Mouse (Mus musculus) forebrain, postnatal 0 days (tissue): ENCODE measurements around the gene Slc12a4. TPM values are rescaled to one million over a fixed set of nuclear protein-coding genes. Genes with fewer than 3 reads are reported as not detected.

Experiments
- ATAC-seq: fragments of 200-750 bp; cut with Nextera tagmentation; 2 replicates; pipeline ENCODE4 v1.8.0; 2017; ENCODE audit warnings: mild to moderate bottlenecking, moderate library complexity
- DNase-seq: peaks from one replicate; pipeline ENCODE4 v3.0.0-alpha.2; 2015
- H3K27ac ChIP-seq: fragments of 300-500 bp; sonication (generic); 2 replicates; pipeline ENCODE4 v1.5.1; 2014; ENCODE audit warnings: low read depth, mild to moderate bottlenecking, antibody characterized with exemption, low read length, moderate library complexity, mixed read lengths
- H3K27me3 ChIP-seq: fragments of 300-500 bp; sonication (generic); 2 replicates; pipeline ENCODE4 v1.6.1; 2014; ENCODE audit warnings: mild to moderate bottlenecking, low read length, mixed read lengths; ENCODE audit not compliant: insufficient read depth
- H3K36me3 ChIP-seq: fragments of 300-500 bp; sonication (generic); 2 replicates; pipeline ENCODE4 v1.6.1; 2014; ENCODE audit warnings: mild to moderate bottlenecking, moderate library complexity; ENCODE audit not compliant: insufficient read depth
- H3K4me1 ChIP-seq: fragments of 300-500 bp; sonication (generic); 2 replicates; pipeline ENCODE4 v1.6.1; 2014; ENCODE audit warnings: antibody characterized with exemption; ENCODE audit not compliant: insufficient read depth
- H3K4me2 ChIP-seq: fragments of 300-500 bp; sonication (generic); 2 replicates; pipeline ENCODE4 v1.6.1; 2014; ENCODE audit warnings: low read depth, mild to moderate bottlenecking, moderate library complexity
- H3K4me3 ChIP-seq: fragments of 300-500 bp; sonication (generic); 2 replicates; pipeline ENCODE4 v1.5.1; 2014; ENCODE audit warnings: low read depth, low read length, mixed read lengths
- H3K9ac ChIP-seq: fragments of 300-500 bp; sonication (generic); 2 replicates; pipeline ENCODE4 v1.6.1; 2014; ENCODE audit warnings: mild to moderate bottlenecking
- H3K9me3 ChIP-seq: fragments of 300-500 bp; sonication (generic); 2 replicates; pipeline ENCODE4 v1.6.1; 2016; ENCODE audit warnings: low read length
- CTCF ChIP-seq: sonication (generic); IDR thresholded peaks from 2 replicates; pipeline ENCODE4 v1.5.1; 2016; ENCODE audit warnings: antibody characterized with exemption, control low read depth, low read depth
- WGBS: fragments of 180-500 bp; shearing (Covaris S2); extraction: QIAGEN DNeasy Blood & Tissue Kit; methylation state at CpG from one replicate; pipeline ENCODE4 v1.1.7; 2014; 5-methylcytosine and 5-hydroxymethylcytosine counted together
- polyA plus RNA-seq: library from polyadenylated mRNA; unstranded; fragments of >200 nt; fragmentation: Nextera tagmentation; extraction: Ambion mirVana; gene quantifications from 2 replicates; pipeline ENCODE4 v1.2.1, GENCODE M21; 2015
- total RNA-seq: library from RNA; depleted of rRNA; stranded (reverse); fragments of >200 nt; gene quantifications from 2 replicates; pipeline ENCODE4 v1.2.3, GENCODE M21; 2014

The Slc12a4 gene
- total and polyA plus RNA-seq, 2 experiments from 2014 or later, result 12.1 to 12.4 TPM

DNA sequence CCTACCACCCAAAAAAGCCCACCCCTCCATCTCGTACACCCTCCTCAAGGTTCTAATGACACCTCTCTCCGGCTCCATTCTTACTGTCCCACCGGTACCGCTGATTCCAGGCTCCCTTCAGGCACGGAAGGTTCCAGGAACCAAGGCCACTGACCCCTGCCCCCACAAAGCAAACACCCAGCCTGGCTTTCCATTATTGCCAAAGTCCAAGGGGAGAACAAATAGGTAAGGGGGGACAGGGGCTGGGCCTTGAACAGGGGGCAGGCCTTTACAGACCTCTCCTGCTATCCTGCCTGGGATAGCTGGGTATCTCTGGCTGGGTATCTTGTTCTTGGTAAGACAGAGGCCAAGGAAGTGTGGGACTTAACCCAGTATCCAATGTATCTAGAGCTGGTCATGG lies 23.4 kb downstream of the Slc12a4 start:
- Histone ChIP-seq H3K4me3 (no peak overlapping the region), H3K27me3 (no peaks in the 10 kb centered on the region), H3K4me2 (no peak overlapping the region), H3K36me3 (0 out of 2 replicates have a peak, but pooled peaks cover 5% of the 10 kb centered on the region), H3K27ac (no peak overlapping the region), H3K9me3 (no peaks in the 10 kb centered on the region), H3K9ac (no peak overlapping the region), H3K4me1 (peaks cover 6% of the 10 kb centered on the region; the same call in 1 of the 2 replicates)
- TF ChIP-seq CTCF, result no peak
- DNase-seq, result no peak
- WGBS, result 89% methylated on average over 5 of the region's 5 CpGs
- no peak for ATAC-seq

DNA sequence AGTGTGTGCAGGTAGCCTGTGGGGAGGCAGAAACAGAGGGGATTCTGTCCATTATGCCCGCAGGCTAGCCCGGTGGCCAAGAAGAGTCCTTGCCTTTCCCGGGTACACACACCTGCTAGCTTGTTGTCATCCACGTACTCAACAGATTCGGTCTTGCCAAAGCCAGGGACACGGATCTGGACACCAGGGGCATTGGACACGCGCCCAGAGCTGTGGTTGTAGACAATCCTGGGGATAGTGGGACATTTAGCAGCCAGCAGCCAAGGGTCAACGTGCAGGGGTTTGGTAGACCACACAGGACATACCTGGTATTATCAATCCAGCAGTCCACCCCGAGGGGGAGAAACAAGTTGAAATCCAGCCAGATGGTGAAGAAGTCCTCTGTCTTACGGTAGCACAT lies 23.9 kb downstream of the Slc12a4 start:
- no peak for TF ChIP-seq CTCF
- WGBS, result 91% methylated on average over 11 of the region's 11 CpGs
- Histone ChIP-seq H3K27me3 (no peaks in the 10 kb centered on the region), H3K4me3 (no peak overlapping the region), H3K36me3 (0 out of 2 replicates have a peak, but pooled peaks cover 5% of the 10 kb centered on the region), H3K9me3 (no peaks in the 10 kb centered on the region), H3K9ac (no peak overlapping the region), H3K4me1 (peaks cover 6% of the 10 kb centered on the region; the same call in 1 of the 2 replicates), H3K4me2 (no peak overlapping the region), H3K27ac (no peak overlapping the region)
- ATAC-seq, result no peak
- no peak for DNase-seq

DNA sequence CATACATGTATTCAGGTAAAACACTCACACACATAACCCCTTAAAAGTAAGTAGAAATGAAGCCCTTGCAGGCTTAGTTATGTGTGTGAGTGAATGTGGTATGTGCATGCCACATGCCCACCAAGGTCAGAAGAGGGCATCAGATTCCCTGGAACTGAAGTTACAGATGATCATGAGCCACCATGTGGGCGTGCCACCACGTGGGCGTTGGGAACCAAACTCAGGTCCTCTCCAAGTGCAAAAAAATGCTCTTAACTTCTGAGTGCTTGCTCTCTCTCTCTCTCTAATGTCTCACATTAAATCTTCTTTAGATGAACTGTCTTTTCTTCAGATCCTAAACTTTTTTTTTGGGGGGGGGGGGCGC lies 27.6 kb downstream of the Slc12a4 start, which contains the start of gene Psmb10:
TSS of gene Psmb10 (minus strand) at position 139 of the 364 bp plus-strand sequence.
- Histone ChIP-seq H3K27me3 (no peaks in the 10 kb centered on the region), H3K36me3 (no peaks in the 10 kb centered on the region), H3K9ac (peak within 1 kb of the TSS; percentile 89), H3K9me3 (no peaks in the 10 kb centered on the region), H3K4me1 (peaks cover 6% of the 10 kb centered on the region; the same call in 1 of the 2 replicates), H3K4me2 (peak within 1 kb of the TSS; percentile 94), H3K4me3 (peak within 1 kb of the TSS; percentile 58), H3K27ac (peak within 1 kb of the TSS; percentile 81)
- ATAC-seq, result no peak
- DNase-seq, result no peak
- peak; percentile 19; the same call in 1 of the 2 replicates for TF ChIP-seq CTCF
- WGBS, result 30% methylated on average over 4 of the region's 4 CpGs

DNA sequence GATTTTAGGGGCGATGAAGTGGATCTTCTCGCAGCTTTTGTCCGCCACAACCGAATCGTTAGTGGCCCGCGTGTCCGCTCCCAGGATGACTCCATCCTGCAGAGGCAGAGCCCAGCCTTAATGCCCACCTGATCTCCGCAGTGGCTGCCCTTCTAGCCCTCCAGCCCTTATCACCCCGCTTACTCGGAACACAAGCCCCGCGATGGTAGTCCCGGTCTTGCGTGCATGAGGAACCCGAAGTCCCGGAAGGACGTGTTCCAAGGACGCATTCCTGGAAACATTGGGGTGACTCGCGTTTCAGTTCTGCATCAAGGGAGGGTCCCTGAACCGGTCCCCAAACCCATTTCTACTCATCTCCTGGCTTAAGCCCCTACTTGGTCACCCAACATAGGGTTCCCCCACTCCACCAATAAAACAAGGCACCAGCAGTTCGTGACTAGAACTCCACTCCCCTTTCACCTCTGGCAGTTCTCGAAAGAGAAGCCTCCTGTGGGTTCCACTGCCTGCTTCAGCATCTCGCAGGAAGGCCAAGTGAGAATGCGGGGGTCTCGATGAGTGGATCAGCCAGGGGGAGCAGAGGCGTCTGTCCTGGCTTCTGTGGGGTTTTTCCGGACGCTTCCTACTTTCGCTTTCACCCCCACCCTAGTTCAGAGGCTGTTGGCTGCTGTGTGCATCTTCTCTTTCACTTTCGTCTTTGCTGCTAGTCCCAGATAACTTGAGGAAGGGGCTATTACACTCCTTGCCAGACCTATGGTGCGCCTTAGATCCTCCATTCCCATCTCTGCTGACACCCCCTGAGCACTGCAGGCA lies 28.2 kb downstream of the Slc12a4 start:
- H3K4me1 ChIP-seq, result peaks cover 6% of the 10 kb centered on the region; the same call in 1 of the 2 replicates
- 2% methylated on average over 33 of the region's 33 CpGs for WGBS
- DNase-seq, result peak; percentile 72

DNA sequence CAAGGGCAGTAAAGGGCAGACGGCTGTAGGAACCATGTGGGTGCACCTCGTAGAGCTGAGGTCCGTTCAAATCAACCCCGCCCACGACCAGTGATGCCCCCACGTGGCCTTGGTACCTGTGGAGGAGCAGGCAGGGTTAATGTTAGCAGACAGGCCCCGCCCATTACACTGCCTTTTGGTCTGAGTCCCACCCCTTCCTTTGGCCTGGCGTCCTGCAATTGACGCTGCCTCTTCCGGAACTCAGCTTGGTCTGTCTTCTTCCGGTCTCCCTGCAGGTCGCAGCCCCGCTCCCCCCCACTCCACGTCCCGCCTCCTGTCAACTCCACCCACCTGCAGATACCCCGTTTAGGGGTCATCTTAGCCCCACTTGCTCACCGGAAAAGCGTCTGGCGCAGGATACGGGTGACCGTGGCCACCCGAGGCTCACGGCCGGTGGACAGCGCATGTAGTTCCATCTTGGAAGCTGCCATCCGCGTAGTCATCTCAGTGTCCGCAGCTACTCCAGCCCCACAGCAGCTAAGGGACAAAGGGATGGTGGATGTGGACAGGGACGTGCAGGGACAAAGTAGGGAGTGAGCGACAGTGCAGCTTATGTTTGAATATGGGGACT lies 28.9 kb downstream of the Slc12a4 start:
- 1% methylated on average over 30 of the region's 30 CpGs for WGBS
- ATAC-seq, result peak; percentile 89
- Histone ChIP-seq H3K4me3 (peak overlapping the region; percentile 58), H3K9me3 (no peaks in the 10 kb centered on the region), H3K27ac (peak overlapping the region; percentile 81), H3K36me3 (peaks cover 9% of the 10 kb centered on the region), H3K9ac (peak overlapping the region; percentile 89), H3K4me1 (peaks cover 6% of the 10 kb centered on the region; the same call in 1 of the 2 replicates), H3K27me3 (no peaks in the 10 kb centered on the region), H3K4me2 (peak overlapping the region; percentile 94)
- peak; percentile 85 for DNase-seq
- no peak for TF ChIP-seq CTCF

More for the DNA sequence above, 28.2 kb downstream of the Slc12a4 start:
- Histone ChIP-seq H3K9me3 (no peaks in the 10 kb centered on the region), H3K9ac (peak overlapping the region; percentile 89), H3K4me2 (peak overlapping the region; percentile 94), H3K27ac (peak overlapping the region; percentile 81), H3K27me3 (no peaks in the 10 kb centered on the region), H3K36me3 (peaks cover 2% of the 10 kb centered on the region; the same call in 1 of the 2 replicates), H3K4me3 (peak overlapping the region; percentile 58)
- TF ChIP-seq CTCF, result no peak
- peak; percentile 41 for ATAC-seq

DNA sequence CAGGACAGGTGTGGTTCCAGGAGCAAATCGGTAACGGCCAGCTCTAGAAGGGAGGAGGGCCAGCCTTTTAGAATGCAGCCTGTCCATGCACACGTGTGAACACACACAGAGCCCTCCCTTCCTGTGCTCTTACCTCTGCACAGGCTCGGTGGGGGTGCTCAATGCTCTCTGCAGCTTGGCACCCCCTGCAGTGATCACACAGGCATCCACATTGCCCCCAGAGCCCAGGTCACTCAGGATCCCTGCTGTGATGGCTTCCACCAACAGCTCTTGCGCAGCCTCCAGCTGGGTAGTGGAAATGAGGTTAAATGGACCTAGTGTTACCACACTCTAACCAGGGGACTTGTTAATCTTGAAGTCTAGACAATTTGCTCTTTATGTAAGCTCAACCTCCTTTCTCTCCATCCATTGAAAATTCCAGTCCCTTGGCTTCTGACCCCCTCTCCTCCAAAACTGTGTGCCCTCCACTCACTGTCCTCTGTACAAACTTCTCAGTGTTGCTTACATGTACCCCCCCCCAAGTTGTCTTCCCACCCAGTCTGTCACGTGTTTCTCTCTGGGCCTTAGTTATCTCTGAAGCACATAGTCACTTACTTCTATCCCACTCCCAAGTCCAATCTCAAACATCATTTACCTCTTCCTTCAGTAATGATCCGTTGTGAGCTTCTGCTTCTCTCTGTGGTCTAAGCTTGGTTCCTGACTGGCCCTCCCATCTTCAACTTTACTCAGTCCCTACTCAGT lies 29.9 kb downstream of the Slc12a4 start:
- H3K9ac ChIP-seq, result peak overlapping the region; percentile 89
- no peaks in the 10 kb centered on the region for H3K9me3 ChIP-seq
- no peaks in the 10 kb centered on the region for H3K27me3 ChIP-seq
- ATAC-seq (no peak), DNase-seq (no peak)
- H3K4me3 ChIP-seq, result peak overlapping the region; percentile 58
- peaks cover 6% of the 10 kb centered on the region; the same call in 1 of the 2 replicates for H3K4me1 ChIP-seq
- peaks cover 18% of the 10 kb centered on the region for H3K36me3 ChIP-seq
- H3K27ac ChIP-seq, result no peak overlapping the region
- H3K4me2 ChIP-seq, result peak overlapping the region; percentile 94
- 26% methylated on average over 7 of the region's 7 CpGs for WGBS
- no peak for TF ChIP-seq CTCF
